Mouse (Mus musculus): Measurements from ENCODE around the gene Tut7.
"Not testable (repeated sequence)": the region's sequence is repeated elsewhere in the genome, so short reads cannot be mapped to it uniquely, and the experiment has no call there.

The Tut7 gene

GRCm38 (mm10) chr13:59822507-59823462 is at the start of gene Tut7:
Gene Tut7, minus strand, starts transcription at chr13:59823147.
- peak; percentile 97 for DNase-seq

- no peak for DNase-seq
Measured at GRCm38 (mm10) chr13:59872446-59872845, 49.5 kb upstream of the Tut7 start.

- DNase-seq, result no peak
Measured at GRCm38 (mm10) chr13:59870004-59870403, 47.1 kb upstream of the Tut7 start.

GRCm38 (mm10) chr13:59868011-59868649 is 45.2 kb upstream of the Tut7 start:
- DNase-seq, result no peak

GRCm38 (mm10) chr13:59867103-59867502 is 44.2 kb upstream of the Tut7 start:
- no peak for DNase-seq

DNA sequence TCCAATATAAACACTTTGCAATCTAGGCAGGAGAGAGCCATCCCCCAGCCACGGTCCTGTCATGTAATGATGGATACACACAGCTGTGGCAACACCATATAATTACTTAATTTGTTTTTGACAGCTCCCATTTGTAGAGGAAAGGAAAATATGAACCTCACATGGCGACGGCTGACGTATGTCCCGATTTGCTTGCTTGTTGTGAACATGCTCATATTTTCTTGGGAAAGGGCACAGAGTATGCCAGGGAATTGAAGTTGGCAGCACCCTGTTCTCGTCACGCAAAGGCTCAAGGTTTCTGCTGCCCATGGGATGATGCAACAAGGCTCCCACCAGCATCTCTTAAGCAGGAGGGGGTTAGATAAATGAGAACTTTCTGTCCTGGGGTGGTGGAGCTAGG is 36.6 kb upstream of the Tut7 start:
- no peak for DNase-seq

DNA sequence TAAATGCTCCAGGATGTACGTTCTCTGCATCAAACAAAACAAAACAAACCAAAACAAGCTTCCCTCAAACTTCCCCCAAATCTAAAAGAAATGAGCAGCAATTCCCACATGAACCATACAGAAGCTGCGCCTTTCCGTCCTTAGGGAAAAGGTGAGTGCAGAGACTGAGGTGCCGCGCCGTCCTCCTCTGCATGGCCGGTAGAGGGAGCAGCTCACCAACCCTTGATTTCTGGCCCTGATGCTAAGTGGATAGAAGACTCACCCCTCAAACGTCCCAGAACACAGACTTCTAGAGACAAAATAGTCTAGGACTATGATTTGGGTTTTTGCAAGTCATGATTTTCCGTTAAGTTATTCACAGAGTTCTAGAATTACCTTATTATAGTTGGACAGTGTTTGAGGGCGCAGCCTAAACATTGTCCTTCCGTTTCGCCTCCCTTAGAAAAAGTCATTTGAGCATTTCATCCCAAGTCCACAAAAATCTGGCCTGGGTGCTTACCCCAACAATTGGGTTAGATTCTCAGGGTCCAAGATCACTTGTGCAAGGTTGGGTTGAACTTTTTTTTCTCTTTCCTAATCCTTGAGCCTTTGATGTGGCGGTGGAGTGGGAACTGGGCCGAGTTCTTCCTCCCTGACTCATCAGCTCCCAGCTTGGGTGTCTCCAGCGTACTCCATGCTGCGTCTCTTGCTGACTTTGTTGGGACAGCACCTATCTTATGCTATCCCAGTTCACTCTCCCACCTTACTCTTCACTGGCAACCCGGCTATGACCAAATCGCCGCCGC is 33.5 kb upstream of the Tut7 start:
- DNase-seq, result peak; percentile 70

DNA sequence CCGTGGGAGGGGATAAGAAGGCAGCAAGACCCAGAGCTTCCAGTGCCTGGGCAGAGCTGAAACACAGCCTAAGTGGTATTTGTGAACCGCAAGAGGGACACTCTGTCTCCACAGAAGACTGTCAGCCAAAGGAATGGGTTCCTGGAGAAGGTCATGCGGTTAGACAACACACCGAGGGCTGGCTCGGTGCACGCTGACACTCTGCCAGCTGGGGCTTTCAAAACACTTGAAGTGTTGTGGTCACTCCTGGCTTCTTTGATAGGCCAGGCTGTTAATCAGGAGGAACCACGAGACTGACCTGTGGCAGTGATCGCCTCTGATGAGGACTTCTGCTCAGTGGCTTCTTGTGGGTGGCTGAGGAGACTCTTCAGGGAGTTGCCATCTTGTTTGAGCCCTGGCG is 30.5 kb upstream of the Tut7 start:
- DNase-seq, result no peak

- DNase-seq, result no peak
Measured at GRCm38 (mm10) chr13:59850373-59850772, 27.4 kb upstream of the Tut7 start.

DNA sequence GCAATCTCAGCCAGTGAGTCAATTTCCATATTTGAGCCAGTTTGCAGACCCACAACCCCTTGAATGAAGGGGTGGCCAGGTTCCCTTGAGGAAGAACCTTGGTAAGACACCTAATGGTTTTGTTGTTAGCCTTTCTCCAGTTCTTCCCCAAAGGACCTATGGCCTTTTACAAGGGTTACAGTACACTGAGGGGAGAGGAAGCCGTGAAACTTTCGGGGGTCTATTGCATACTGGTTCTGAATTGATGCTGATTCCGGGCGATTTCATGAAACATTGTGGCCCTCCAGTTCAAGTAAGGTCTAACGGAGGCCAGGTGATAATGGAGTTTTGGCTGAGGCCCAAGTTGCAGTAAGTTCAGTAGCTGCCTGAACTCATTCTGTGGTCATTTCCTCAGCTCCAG is 21.7 kb upstream of the Tut7 start:
- no peak for DNase-seq

DNA sequence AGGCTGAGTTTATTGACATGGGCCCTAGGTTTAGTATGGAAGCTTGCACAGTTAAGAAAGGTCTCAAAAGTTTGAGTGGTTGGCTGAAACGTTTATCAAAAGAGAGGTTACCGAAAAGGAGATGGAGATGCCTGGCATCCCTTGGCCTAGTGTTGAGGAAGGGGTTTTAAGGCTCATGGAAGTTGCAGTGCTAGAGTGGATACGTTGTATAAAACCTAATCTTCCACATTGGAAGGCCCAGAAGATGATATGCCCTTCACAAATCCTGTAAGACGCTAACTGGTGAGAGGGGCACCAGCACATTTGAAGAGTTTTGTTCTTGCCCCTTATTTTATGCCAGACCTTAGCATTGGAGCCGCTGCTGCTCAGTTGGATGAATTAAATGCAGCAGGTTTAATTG is 21.0 kb upstream of the Tut7 start:
- DNase-seq, result no peak

GRCm38 (mm10) chr13:59842226-59843210 is 19.6 kb upstream of the Tut7 start:
- peak; percentile 88 for DNase-seq

GRCm38 (mm10) chr13:59841761-59842160 is 18.8 kb upstream of the Tut7 start:
- DNase-seq, result not testable (repeated sequence)

DNA sequence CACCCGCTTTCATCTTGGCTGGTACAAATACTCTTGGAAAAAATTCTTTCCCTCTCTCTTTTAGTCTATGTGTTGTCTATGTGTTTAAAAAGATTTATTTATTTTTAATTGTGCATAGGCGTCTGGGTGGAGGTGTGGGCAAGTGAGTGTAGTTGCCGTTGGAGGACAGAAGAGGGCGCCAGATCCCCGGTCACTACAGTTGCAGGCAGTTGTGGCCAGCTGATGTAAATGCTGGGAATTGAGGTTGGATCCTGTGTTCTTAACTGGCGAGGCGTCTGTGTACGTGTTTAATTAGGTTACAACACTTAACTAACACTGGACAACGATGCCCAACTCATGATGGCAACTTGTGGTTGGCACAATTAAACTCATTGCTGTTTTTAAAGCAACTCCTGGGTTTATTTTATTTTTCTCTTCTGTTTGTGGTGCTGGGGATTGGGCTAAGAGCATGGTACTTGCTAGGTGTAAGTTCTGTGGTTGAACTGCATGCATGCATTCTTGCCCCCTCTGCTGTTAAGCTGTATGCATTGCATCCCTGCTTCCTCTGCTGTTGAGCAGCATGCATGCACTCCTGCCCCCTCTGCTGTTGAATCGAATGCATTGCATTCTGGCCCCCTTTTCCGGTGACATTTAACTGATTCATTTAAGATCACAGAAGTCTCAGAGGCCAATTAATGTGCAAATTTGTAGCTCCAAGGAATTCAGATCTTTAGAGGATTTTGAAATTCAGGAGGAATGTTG is 17.7 kb upstream of the Tut7 start:
- DNase-seq, result peak; percentile 91

DNA sequence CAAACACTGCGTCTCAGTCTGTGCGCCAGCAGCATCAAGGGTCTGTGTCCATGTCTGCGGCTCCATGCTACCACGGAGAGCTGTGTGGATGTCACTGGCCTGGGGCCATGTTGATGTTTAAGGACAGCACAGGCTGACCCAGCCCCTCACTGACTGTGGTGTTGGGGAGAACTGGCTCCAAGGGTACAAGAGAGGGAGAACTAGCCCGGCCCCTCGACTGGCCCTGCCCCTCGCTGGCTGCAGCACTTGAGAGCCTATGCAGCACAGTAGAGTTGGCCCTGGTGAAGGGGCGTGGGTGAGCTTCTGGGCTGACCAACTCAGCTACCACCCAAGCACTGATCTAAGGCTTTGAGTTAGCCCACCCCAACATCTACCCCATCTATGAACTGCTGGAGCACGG is 16.4 kb upstream of the Tut7 start:
- no peak for DNase-seq

DNA sequence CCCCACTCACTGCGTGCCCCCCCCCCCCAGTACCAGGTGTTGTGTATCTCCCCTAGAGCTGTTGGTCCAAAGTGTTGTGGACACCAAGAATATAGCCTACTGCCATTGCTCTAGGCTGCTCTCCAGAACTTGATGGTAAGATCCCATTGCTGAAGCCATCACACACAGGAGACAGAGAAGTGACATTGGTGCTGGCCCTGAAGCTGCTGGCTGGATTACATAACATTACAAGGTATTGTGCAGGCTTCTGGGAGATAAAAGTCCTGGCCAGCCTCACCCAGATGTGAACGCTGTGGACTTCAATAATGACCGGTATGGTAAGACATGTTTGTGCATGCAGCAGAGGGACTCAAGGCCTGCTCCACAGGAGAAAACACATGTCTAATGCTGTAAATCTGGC is 15.5 kb upstream of the Tut7 start:
- DNase-seq, result no peak

GRCm38 (mm10) chr13:59836811-59837210 is 13.9 kb upstream of the Tut7 start:
- no peak for DNase-seq

DNA sequence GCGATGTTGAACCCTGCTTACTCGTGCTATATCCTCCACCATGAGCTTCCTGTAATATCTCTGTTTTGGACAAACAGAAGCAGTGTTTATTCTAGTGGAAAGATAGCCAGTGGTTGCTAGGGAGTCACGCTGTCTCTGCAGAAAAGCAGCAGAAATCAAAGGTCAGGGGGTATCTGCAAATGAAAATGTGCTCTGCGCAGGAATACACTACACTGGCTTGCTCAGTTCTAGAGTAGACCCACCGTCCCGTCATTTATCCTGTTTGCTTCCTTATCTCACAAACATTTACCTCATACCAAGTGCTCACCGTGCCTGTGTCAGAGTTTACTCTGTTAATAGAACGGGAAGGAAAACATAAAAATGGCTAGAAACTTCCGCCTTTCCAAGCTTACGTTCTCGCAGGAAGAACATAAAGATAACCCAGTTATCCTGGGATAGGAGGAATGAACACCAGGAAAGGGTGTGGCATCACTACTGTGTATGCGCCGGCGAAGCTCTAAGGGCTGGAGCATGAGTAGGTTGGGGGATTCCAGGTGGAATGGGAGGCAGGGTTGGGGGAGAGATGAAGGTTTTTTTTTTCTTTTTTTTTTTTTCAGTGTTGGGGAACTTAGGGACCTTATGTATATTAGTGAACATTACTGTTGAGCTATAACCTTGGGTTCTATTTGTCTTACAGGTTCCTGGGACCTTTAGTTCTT is 13.3 kb upstream of the Tut7 start:
- peak; percentile 47 for DNase-seq

DNA sequence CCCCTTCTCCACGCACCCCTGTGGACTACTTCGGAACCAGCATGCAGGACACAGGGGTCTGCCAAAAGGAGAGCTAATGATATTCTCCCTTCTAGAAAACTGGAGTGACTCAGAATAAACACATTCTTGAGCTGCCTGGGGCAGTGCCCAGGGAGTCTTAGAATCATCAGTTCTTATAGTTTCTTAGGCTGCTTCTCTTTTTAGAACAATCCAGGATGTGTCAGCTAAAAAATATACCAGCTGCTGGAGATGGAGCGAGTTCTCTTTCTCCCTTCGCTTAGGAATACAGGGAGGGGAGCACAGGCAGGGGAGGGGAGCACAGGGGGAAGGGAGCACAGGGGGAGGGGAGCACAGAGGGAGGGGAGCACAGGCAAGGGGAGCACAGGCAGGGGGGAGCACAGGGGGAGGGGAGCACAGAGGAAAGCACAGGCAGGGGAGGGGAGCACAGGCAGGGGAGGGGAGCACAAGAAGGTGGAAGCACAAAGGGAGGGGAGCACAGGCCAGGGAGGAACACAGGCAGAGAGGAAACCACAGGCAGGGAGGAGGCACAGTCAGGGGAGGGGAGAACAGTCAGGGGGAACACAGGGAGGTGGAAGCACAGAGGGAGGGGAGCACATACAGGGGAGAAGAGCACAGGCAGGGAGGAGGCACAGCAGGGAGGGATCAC is 12.0 kb upstream of the Tut7 start:
- peak; percentile 30 for DNase-seq

- no peak for DNase-seq
Measured at GRCm38 (mm10) chr13:59832871-59833270, 9.9 kb upstream of the Tut7 start.
